Mouse (Mus musculus) erythroblast, embryonic 14.5 days (primary cell): ENCODE results near the gene Tmem136. TPM values are rescaled to one million over a fixed set of nuclear protein-coding genes. Genes with fewer than 3 reads are reported as not detected.

ENCODE experiments used
- H3K27me3 ChIP-seq: 2 replicates; pipeline ENCODE4 v1.6.1; 2012; ENCODE audit warnings: inconsistent platforms; ENCODE audit not compliant: control insufficient read depth
- H3K36me3 ChIP-seq: 2 replicates; pipeline ENCODE4 v1.6.1; 2012; ENCODE audit warnings: mild to moderate bottlenecking, inconsistent platforms; ENCODE audit not compliant: control insufficient read depth
- H3K4me1 ChIP-seq: 2 replicates; pipeline ENCODE4 v1.6.1; 2012; ENCODE audit warnings: inconsistent platforms; ENCODE audit not compliant: control insufficient read depth
- H3K4me3 ChIP-seq: replicated peaks from 2 replicates; pipeline ENCODE3; 2012; ENCODE audit warnings: moderate library complexity, mild to moderate bottlenecking, inconsistent platforms
- H3K9me3 ChIP-seq: 2 replicates; pipeline ENCODE4 v1.6.1; 2012; ENCODE audit warnings: low read length, inconsistent platforms, mixed read lengths; ENCODE audit not compliant: control insufficient read depth
- GATA1 ChIP-seq: IDR thresholded peaks from 2 replicates; pipeline ENCODE4 v1.6.1; 2012; ENCODE audit warnings: low read length, inconsistent platforms, mixed read lengths
- TAL1 ChIP-seq: IDR thresholded peaks from 3 replicates; pipeline ENCODE4 v1.6.1; 2012; ENCODE audit warnings: low read length, inconsistent platforms, mixed read lengths
- polyA plus RNA-seq: library from polyadenylated mRNA; stranded (reverse); fragments of >175 nt; gene quantifications from 2 replicates; pipeline ENCODE4 v1.2.3, GENCODE M21; 2012

Tmem136 gene
- polyA plus RNA-seq, 1 experiment = not detected

DNA sequence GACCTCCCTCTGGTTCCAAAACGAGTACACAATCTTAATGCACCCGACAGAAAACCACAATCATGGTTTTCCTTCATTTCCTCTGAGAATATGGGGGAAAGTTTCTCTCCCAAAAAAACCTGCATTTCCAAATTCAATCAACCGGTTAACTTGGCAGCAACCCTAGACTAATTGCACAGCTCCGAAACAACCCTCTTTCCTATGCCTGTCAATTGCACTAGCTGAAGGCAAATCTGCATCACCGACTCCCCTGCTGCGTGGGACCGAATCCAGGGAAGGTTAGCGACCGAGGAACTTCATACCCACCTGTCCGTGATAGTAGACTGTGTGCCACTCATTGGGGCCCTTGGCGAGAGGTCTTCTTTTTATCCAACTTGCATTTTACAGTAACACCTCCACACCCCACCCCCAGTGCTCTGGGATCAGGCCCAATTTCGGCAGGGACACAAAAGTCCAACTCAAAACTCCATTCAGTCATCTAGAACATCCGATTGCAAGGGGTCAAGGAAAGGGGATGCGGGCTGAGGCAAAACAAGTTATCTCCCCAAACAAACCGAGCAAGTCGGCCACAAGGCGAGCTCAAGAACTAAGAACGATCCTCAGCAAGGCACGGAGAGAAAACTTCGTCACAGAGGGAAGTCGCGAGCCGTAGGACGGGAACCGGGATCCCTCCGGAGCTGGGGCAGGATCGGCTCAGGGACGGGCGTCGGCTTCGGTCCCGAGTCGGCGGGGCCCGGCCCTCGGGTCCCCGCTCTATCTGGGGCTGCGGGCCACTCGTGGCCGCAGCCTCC, 11.3 kb downstream of the Tmem136 start:
- TF ChIP-seq TAL1 (no peak), GATA1 (no peak)
- H3K4me1 ChIP-seq = peaks cover 73% of the 10 kb centered on the region
- peaks cover 42% of the 10 kb centered on the region for H3K27me3 ChIP-seq
- H3K9me3 ChIP-seq = no peaks in the 10 kb centered on the region
- H3K4me3 ChIP-seq = peak overlapping the region; percentile 88
- peaks cover 21% of the 10 kb centered on the region for H3K36me3 ChIP-seq

DNA sequence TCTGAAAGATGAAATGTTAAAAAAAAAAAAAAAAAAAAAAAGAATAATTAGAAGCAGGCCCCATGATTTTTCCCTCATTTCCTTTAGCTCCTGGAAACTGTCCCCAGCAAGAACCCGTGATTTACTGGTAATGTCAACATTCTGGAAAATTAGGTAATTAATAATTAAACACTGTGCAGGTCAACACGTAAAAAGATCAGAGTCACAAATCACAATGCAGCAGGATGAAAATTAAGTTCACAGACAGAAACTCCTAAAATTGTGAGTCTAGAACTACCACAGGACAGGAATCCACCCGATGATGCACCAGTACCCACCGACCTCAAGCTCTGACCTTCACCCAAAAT, 11.9 kb downstream of the Tmem136 start:
- peaks cover 77% of the 10 kb centered on the region for H3K4me1 ChIP-seq
- TF ChIP-seq TAL1 = no peak
- TF ChIP-seq GATA1 = no peak
- H3K9me3 ChIP-seq = no peaks in the 10 kb centered on the region

DNA sequence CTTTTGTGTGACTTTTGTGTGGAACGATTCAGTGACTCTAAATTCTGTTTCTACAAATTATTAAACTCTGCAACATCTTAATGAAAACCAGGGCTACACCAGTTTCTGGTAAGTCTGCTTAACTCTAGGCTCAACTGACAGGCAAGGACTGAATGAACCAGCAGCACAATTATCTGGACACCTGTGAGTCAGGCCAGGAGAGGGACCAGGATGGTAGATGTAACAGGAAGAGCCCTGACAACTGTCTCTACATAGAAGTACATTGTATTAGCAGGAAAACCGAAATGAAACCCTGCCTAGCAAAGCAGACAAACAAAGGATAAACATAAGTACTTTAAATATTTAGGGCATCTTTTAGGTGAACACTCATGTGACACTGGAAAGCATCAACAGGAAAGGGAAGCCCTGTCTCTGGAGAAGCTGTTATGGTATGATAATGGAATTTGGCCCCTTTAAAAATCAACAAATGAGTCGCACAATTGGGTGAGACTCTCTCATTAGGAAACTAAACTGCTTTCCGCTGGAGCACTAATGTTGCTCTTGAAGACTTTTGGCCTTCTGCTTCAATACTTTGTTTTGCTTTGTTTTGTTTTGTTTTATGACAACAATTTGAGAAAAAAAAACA, 12.6 kb downstream of the Tmem136 start:
- TF ChIP-seq GATA1 = no peak
- 0 out of 3 replicates have a peak, but pooled peaks have one; percentile 18 for TF ChIP-seq TAL1
- peaks cover 75% of the 10 kb centered on the region for H3K4me1 ChIP-seq

More for the DNA sequence above, 11.9 kb downstream of the Tmem136 start:
- peak overlapping the region; percentile 88 for H3K4me3 ChIP-seq
- peaks cover 25% of the 10 kb centered on the region for H3K36me3 ChIP-seq
- H3K27me3 ChIP-seq = peaks cover 36% of the 10 kb centered on the region

DNA sequence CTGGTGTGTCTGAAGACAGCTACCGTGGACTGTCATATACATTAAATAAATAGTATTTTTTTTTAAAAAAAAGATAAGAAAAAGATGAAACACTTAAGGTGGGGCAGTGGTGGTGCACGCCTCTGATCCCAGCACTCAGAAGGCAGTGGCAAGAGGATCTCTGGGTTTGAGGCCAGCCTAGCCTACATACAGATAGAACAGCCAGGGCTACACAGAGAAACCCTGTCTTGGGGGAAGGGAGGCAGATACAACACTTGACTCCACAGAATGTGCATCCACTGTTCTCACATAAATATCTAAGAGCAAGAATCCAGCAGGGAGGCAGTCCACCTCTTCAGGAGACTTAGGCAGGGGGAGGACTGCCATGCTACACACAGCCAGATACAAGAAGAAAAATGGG, 13.4 kb downstream of the Tmem136 start:
- TF ChIP-seq TAL1 (no peak), GATA1 (no peak)
- no peaks in the 10 kb centered on the region for H3K9me3 ChIP-seq
- H3K4me1 ChIP-seq = peaks cover 75% of the 10 kb centered on the region
- H3K27me3 ChIP-seq = peaks cover 21% of the 10 kb centered on the region
- peak overlapping the region; percentile 88 for H3K4me3 ChIP-seq
- H3K36me3 ChIP-seq = peaks cover 28% of the 10 kb centered on the region

More for the DNA sequence above, 12.6 kb downstream of the Tmem136 start:
- peaks cover 26% of the 10 kb centered on the region for H3K36me3 ChIP-seq
- H3K9me3 ChIP-seq = no peaks in the 10 kb centered on the region
- peak overlapping the region; percentile 88 for H3K4me3 ChIP-seq
- peaks cover 29% of the 10 kb centered on the region for H3K27me3 ChIP-seq

DNA sequence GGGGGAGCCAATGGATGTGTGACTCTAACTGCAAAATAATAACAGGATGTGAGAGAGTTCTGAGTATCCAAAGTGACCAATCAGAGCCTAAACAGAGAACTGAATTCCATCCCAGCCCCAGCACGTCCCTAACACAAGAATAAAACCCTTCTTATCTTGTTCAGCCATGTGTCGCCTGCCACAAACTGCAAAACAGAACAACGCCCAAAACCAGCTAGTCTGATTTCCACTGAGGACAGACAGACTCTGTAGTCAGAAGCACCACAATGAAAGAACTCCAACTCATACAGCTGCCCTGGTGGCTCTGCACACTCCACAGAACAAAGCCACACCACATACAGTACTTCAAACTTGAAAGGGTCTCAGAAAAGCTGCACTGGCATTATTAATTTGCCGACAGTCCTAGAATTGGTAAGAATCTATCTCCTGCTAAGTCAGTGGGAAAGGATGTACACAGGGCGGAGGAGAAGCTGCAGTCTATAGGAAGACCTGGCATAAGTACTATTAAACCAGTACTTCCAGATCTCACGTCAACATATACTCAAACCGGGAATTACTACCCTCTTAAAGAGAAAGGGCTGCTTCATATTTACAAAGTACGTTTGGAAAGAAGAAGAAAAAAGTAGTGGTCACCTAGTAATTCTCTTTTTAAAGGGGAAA, 14.3 kb downstream of the Tmem136 start:
- TF ChIP-seq GATA1 (peak; percentile 82), TAL1 (peak; percentile 94)
- Histone ChIP-seq H3K4me3 (peak overlapping the region; percentile 88), H3K9me3 (no peaks in the 10 kb centered on the region), H3K4me1 (peaks cover 75% of the 10 kb centered on the region), H3K27me3 (peaks cover 12% of the 10 kb centered on the region), H3K36me3 (peaks cover 36% of the 10 kb centered on the region)

DNA sequence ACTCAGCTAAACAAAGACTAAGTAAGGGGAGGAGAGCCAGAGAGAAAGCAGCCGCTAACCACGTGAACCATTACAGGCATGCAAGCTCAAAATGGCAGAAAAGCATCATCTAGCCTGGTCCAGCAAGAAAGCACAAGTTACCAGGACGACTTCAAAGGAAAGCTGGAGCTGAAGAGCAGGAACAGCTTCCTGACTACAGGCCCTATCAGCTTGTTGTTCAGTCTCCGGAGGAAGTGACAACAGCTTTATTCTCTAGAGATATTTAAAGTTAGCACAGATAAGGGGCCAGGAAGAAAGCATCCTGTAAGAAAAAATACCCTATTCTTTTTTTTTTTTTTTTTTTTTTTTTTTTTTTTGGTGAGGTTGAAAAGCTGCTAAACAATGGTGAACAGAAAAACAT, 17.4 kb downstream of the Tmem136 start:
- no peaks in the 10 kb centered on the region for H3K9me3 ChIP-seq
- H3K4me1 ChIP-seq = peaks cover 80% of the 10 kb centered on the region
- TF ChIP-seq TAL1 = no peak
- no peak for TF ChIP-seq GATA1
- peaks cover 60% of the 10 kb centered on the region for H3K36me3 ChIP-seq
- H3K4me3 ChIP-seq = peak overlapping the region; percentile 41
- no peaks in the 10 kb centered on the region for H3K27me3 ChIP-seq

DNA sequence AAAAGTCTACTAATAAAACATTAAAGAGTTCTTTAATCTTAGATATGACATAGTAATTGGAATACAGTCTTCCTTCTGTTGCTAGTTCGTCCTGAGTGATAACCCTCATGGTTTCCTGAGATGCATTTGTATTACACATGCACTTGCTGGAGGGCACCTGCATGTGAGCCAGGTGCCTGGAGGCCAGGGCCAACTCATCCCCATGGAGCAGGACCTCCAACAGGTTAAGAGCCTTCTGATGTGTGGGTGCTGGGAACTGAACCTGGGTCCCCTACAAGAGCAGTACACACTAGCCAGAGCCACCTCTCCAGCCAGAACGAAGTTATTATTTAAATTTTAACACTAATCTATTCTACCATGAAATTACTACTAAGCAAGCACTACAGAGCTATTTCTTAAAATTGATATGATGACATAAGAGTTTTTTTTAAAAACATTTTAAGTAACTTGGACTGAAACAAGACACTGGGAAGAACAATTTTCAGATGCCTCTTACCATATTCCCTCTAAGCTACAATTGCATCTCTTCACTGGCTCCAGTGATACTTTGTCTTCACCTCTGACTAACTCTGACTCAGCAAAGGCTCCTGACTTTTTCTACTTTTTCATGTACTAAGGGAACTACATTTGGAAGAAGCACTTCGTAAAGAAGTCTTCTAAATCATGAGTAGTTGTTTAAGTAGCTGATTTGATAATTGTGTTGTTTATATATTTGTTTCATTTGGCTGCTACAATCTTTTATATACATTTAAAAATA, 18.4 kb downstream of the Tmem136 start:
- no peaks in the 10 kb centered on the region for H3K27me3 ChIP-seq
- H3K36me3 ChIP-seq = peaks cover 58% of the 10 kb centered on the region
- peaks cover 76% of the 10 kb centered on the region for H3K4me1 ChIP-seq
- no peak for TF ChIP-seq TAL1
- TF ChIP-seq GATA1 = no peak
- H3K9me3 ChIP-seq = no peaks in the 10 kb centered on the region
- no peak overlapping the region for H3K4me3 ChIP-seq

DNA sequence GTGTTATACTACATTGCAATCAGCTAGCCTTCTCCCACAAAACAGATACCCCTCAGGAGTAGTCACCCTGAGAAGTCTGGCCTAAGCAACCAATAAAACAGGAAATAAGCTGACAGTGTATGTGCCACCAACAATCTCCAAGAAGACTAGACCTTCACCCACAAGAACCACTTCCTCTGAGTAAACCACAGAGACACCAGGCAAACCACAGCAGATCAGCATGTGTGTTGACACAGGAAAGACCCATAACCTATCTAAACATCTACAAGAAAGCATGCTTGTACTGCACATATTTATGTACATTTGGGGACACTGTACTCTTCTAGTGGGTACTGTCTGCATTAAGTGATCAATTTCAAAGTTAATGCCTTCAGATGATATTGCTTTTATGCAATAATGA, 20.0 kb downstream of the Tmem136 start:
- no peaks in the 10 kb centered on the region for H3K27me3 ChIP-seq
- no peak overlapping the region for H3K4me3 ChIP-seq
- H3K9me3 ChIP-seq = no peaks in the 10 kb centered on the region
- peaks cover 65% of the 10 kb centered on the region for H3K4me1 ChIP-seq
- H3K36me3 ChIP-seq = peaks cover 63% of the 10 kb centered on the region
- TF ChIP-seq GATA1 = no peak
- TF ChIP-seq TAL1 = no peak
